Mouse (Mus musculus) liver, adult 2 months (tissue): ENCODE data around the gene Prss32.

Experiments used
- CTCF ChIP-seq: fragments of 200-500 bp; IDR thresholded peaks from 2 replicates; pipeline ENCODE4 v1.5.1; 2011; ENCODE audit warnings: low read depth, low read length, control low read depth
- POLR2A ChIP-seq: fragments of 200-500 bp; IDR thresholded peaks from 2 replicates; pipeline ENCODE4 v1.6.1; 2011; ENCODE audit warnings: low read length, control low read depth; ENCODE audit not compliant: insufficient read depth; ENCODE audit errors: extremely low read depth

DNA sequence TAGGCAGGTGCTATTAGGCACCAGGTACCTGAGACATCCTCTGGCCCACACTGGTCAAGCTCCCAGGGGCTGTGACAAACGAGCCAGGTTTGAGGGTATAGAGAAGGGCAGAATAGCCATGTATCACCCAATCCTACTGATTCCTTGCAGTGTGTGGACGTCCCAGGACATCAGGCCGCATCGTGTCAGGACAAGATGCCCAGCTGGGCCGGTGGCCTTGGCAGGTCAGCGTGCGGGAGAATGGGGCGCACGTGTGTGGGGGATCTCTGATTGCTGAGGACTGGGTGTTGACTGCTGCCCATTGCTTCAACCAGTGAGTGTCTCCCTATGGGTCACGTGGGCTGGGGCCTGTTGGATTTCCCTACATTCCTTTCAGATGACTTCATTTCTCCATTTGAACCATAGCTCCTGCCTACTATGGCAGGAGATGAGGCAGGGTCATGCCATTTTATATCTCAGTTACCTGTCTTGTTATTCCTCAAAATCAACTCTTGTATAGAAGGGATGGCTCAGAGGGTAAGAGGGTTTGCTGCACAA, 10.6 kb downstream of the Prss32 start:
- TF ChIP-seq CTCF (no peak), POLR2A (no peak)
